Mouse (Mus musculus) bone marrow, adult 2 months (tissue): ENCODE results near the gene Psmc3ip. TPM values are rescaled to one million over a fixed set of nuclear protein-coding genes. Genes with fewer than 3 reads are reported as not detected.

Source experiments
- H3K27ac ChIP-seq: fragments of 200-500 bp; 2 replicates; pipeline ENCODE4 v1.5.1; 2012; ENCODE audit warnings: low read depth, mild to moderate bottlenecking, control low read depth, inconsistent platforms, low read length; ENCODE audit not compliant: control insufficient read depth, poor library complexity, insufficient read depth
- H3K4me1 ChIP-seq: fragments of 200-500 bp; 2 replicates; pipeline ENCODE4 v1.6.1; 2011; ENCODE audit warnings: low read length; ENCODE audit not compliant: control insufficient read depth, insufficient read depth
- H3K4me3 ChIP-seq: fragments of 200-500 bp; replicated peaks from 2 replicates; pipeline ENCODE3; 2011; ENCODE audit warnings: mild to moderate bottlenecking, low read depth, low read length, control low read depth; ENCODE audit not compliant: control insufficient read depth
- CTCF ChIP-seq: fragments of 200-500 bp; IDR thresholded peaks from 2 replicates; pipeline ENCODE4 v1.5.1; 2011; ENCODE audit warnings: low read length, control low read depth; ENCODE audit not compliant: control insufficient read depth, insufficient read depth
- POLR2A ChIP-seq: fragments of 200-500 bp; IDR thresholded peaks from 2 replicates; pipeline ENCODE4 v1.6.1; 2011; ENCODE audit warnings: low read depth, mild to moderate bottlenecking, control low read depth, low read length, borderline replicate concordance; ENCODE audit not compliant: control insufficient read depth
- WGBS: fragments of 180-500 bp; shearing (Covaris S2); methylation state at CpG from one replicate; pipeline ENCODE4 v1.1.7; 2018; 5-methylcytosine and 5-hydroxymethylcytosine counted together
- polyA plus RNA-seq: library from polyadenylated mRNA; stranded (reverse); fragments of >200 nt; gene quantifications from 2 replicates; pipeline ENCODE4 v1.2.4, GENCODE M21; 2011; ENCODE audit warnings: low replicate concordance; ENCODE audit not compliant: missing spikeins, insufficient read depth, insufficient read length

The Psmc3ip gene
- polyA plus RNA-seq, 1 experiment: 12.6 TPM

DNA sequence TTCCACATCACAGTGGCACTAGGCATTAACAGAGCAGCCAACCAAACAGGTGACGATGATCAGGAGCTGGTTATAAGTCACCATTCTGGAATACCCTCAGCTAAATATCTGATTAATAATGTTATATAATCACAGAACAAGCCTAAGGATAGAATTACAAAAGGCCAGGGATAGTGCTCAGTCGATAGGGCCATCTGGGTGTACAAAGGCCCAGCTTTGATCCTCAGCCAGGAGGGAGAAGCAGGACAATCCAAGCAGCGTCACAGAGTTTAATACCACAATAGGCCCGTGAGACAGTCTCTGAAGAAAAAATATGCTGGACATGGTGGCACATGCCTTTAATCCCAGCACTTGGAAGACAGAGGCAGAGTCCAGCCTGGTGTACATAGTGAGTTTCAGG, 14.1 kb upstream of the Psmc3ip start:
- WGBS: 89% methylated on average over 4 of the region's 4 CpGs
- H3K27ac ChIP-seq: no peak overlapping the region

DNA sequence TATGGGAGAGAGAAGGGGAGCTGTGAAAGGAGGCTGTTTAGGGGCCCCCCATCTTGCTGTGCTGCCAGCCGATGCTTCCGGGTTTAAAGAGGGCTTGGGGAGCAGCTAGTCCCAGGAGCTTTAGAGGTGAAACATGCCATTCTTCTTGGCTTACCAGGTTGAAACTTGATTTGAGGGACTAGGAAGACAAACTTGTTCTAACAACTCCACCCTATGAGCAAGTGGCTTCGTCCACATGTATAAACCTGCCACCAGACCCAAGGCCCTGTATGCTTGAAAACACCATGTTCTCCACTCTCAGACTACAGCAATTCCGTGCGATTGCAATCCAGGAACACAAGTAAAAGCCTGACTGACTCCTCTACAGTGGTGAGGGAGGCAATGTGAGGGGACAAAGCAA, 7.8 kb upstream of the Psmc3ip start:
- H3K4me3 ChIP-seq: no peak overlapping the region
- WGBS: 89% methylated on average over 5 of the region's 5 CpGs
- H3K4me1 ChIP-seq: 0 out of 2 replicates have a peak, but pooled peaks cover under 1% of the 10 kb centered on the region
- no peak overlapping the region for H3K27ac ChIP-seq
- TF ChIP-seq CTCF (no peak), POLR2A (no peak)

More for the DNA sequence above, 14.1 kb upstream of the Psmc3ip start:
- no peak overlapping the region for H3K4me3 ChIP-seq
- H3K4me1 ChIP-seq: 0 out of 2 replicates have a peak, but pooled peaks cover 1% of the 10 kb centered on the region
- TF ChIP-seq CTCF (no peak), POLR2A (no peak)

DNA sequence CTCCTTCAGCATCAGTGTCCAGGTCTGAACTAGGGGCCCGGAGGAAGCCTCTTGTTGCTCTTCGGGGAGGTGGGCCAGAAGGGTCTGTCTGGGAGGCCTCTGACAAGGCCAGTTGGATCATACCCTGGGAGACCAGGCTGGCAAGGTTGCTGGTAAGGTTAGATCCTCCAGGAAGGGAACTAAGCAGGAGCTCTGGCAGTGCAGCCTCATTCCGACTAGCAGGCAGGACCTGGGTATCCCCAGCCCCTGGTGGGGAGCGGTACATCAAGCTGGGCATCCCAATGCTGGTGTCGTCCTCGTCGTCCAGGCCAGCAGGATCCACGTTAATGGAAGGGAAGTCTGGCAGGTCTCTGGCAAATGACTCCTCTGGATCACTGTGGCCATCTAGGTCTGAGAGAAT, 3.0 kb upstream of the Psmc3ip start:
- no peak for TF ChIP-seq POLR2A
- TF ChIP-seq CTCF: no peak
- Histone ChIP-seq H3K27ac (no peak overlapping the region), H3K4me3 (no peak overlapping the region), H3K4me1 (no peaks in the 10 kb centered on the region)
- WGBS: 87% methylated on average over 8 of the region's 8 CpGs

GRCm38 (mm10) chr11:101094930-101095313, 314 bp downstream of the Psmc3ip start:
- no peak for TF ChIP-seq POLR2A
- no peak for TF ChIP-seq CTCF
- WGBS: 2% methylated on average over 18 of the region's 18 CpGs
- Histone ChIP-seq H3K4me3 (peak overlapping the region; percentile 84), H3K4me1 (no peaks in the 10 kb centered on the region), H3K27ac (peak overlapping the region; percentile 9; the same call in 1 of the 2 replicates)

DNA sequence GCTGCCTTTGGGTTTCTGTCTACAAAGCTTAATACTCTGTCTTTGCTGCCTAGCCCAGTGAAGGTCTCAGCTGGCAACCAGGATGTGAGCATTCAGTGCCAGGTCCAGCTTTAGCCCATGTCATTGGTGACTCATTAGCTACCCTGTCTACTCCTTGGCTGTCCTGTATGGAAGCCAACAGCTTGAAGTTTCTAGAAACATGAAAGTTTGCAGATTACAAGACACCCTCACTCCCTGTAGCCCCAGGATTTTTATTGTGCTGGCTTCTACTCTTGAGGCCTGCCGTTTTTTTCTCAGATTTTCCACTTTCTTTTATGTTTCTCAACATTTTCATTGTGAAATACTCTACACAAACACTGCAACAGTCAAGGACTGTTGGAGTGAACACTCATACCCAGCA, 5.3 kb downstream of the Psmc3ip start:
- Histone ChIP-seq H3K4me1 (peaks cover 8% of the 10 kb centered on the region; the same call in 1 of the 2 replicates), H3K4me3 (no peak overlapping the region), H3K27ac (no peak overlapping the region)
- 57% methylated on average over 1 of the region's 1 CpGs for WGBS
- no peak for TF ChIP-seq POLR2A
- no peak for TF ChIP-seq CTCF

GRCm38 (mm10) chr11:101087682-101088055, 7.6 kb downstream of the Psmc3ip start:
- TF ChIP-seq CTCF: no peak
- TF ChIP-seq POLR2A: no peak
- Histone ChIP-seq H3K27ac (peak overlapping the region; percentile 67), H3K4me1 (peaks cover 8% of the 10 kb centered on the region; the same call in 1 of the 2 replicates), H3K4me3 (peak overlapping the region; percentile 73)
- 7% methylated on average over 8 of the region's 8 CpGs for WGBS

- peak; percentile 71 for TF ChIP-seq POLR2A
- no peak for TF ChIP-seq CTCF
- H3K4me1 ChIP-seq: peaks cover 8% of the 10 kb centered on the region; the same call in 1 of the 2 replicates
- peak within 1 kb of the TSS; percentile 67 for H3K27ac ChIP-seq
- 2% methylated on average over 52 of the region's 52 CpGs for WGBS
- peak within 1 kb of the TSS; percentile 73 for H3K4me3 ChIP-seq
Measured at GRCm38 (mm10) chr11:101086756-101087681, 8.2 kb downstream of the Psmc3ip start, which contains the start of gene Mlx. TSS of gene Mlx (plus strand) at chr11:101087277.

DNA sequence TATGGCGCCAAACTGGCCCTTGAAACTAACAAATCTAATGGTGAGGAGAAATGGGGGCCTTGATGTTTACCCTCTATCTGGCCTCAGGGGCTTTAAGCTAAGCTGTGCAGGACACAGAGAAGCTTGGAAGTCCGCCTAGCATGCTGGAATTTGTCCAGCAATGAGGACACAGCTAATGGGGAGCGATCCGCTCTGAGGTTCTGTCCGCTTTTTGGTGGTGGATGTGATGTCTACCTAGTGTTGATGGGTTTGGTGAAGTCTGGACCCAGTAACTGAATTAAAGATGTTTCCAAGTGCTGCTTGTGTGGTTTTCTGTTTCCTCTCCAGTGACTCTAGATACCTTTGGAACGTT, 8.9 kb downstream of the Psmc3ip start:
- Histone ChIP-seq H3K4me3 (no peak overlapping the region), H3K27ac (no peak overlapping the region), H3K4me1 (peaks cover 8% of the 10 kb centered on the region; the same call in 1 of the 2 replicates)
- 74% methylated on average over 6 of the region's 6 CpGs for WGBS
- TF ChIP-seq CTCF (no peak), POLR2A (no peak)
